Mouse (Mus musculus) limb, embryonic 10.5 days (tissue): ENCODE measurements around the gene Zeb2. TPM values are rescaled to one million over a fixed set of nuclear protein-coding genes. Genes with fewer than 3 reads are reported as not detected.

Experiments used
- DNase-seq: peaks from one replicate; pipeline ENCODE4 v3.0.0-alpha.2; 2017; ENCODE audit warnings: low spot score
- H3K27ac ChIP-seq: fragments of 300-500 bp; sonication (generic); 2 replicates; pipeline ENCODE4 v1.5.1; 2016; ENCODE audit warnings: mild to moderate bottlenecking
- H3K27me3 ChIP-seq: fragments of 300-500 bp; sonication (generic); 2 replicates; pipeline ENCODE4 v1.6.1; 2016; ENCODE audit warnings: low read depth, mild to moderate bottlenecking; ENCODE audit not compliant: poor library complexity, severe bottlenecking
- H3K36me3 ChIP-seq: fragments of 300-500 bp; sonication (generic); 2 replicates; pipeline ENCODE4 v1.6.1; 2016; ENCODE audit warnings: mild to moderate bottlenecking, moderate library complexity
- H3K4me1 ChIP-seq: fragments of 300-500 bp; sonication (generic); 2 replicates; pipeline ENCODE4 v1.6.1; 2016
- H3K4me3 ChIP-seq: fragments of 300-500 bp; sonication (generic); 2 replicates; pipeline ENCODE4 v1.5.1; 2016; ENCODE audit warnings: mild to moderate bottlenecking, moderate library complexity
- H3K9me3 ChIP-seq: fragments of 300-500 bp; sonication (generic); replicated peaks from 2 replicates; pipeline ENCODE4 v1.6.1; 2016; ENCODE audit warnings: mild to moderate bottlenecking
- WGBS: fragments of 180-500 bp; shearing (Covaris S2); methylation state at CpG from one replicate; pipeline ENCODE4 v1.1.7; 2016; 5-methylcytosine and 5-hydroxymethylcytosine counted together
- microRNA-seq: library from miRNA; unstranded; fragments of <30 nt; microRNA quantifications from one replicate; pipeline ENCODE4, GENCODE M21; 2017
- polyA plus RNA-seq: library from polyadenylated mRNA; unstranded; fragments of >200 nt; fragmentation: Nextera tagmentation; extraction: Ambion mirVana; gene quantifications from 2 replicates; pipeline ENCODE4 v1.2.1, GENCODE M21; 2016

Gene Zeb2
- polyA plus RNA-seq, 1 experiment from 2014 or later: 5.3 TPM

DNA sequence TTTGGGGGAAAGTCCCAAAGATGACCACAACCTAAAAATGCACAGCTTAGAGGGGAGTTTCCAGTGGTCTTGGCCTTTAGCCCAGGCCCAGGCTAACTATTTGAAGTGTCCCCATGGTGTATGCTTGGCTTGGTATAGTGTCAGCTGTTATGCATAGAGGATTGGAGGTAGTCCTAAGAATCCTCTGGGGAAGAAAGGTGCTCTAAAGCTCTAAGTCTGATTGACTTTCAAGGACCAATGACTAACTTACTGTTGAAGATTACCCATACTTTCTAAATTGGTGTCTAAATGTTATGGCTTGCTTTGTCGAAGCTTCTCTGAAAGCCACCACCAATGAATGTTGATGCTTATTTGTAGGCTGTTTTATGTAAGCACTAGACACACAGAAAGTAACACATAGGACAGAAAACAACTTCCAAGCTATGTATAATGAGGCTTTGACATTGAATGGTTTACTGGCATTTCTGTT is 159.8 kb downstream of the Zeb2 start:
- Histone ChIP-seq H3K4me1 (peaks cover 9% of the 10 kb centered on the region), H3K27ac (no peak overlapping the region), H3K27me3 (no peaks in the 10 kb centered on the region), H3K36me3 (no peaks in the 10 kb centered on the region), H3K9me3 (no peaks in the 10 kb centered on the region), H3K4me3 (no peak overlapping the region)
- DNase-seq: no peak
- 82% methylated on average over 1 of the region's 1 CpGs for WGBS

- 62% methylated on average over 3 of the region's 3 CpGs for WGBS
- Histone ChIP-seq H3K27me3 (no peaks in the 10 kb centered on the region), H3K36me3 (no peaks in the 10 kb centered on the region), H3K4me1 (peaks cover 11% of the 10 kb centered on the region), H3K27ac (no peak overlapping the region), H3K9me3 (no peaks in the 10 kb centered on the region), H3K4me3 (no peak overlapping the region)
- DNase-seq: no peak
Observed at GRCm38 (mm10) chr2:44956232-44956631, 161.0 kb downstream of the Zeb2 start.

DNA sequence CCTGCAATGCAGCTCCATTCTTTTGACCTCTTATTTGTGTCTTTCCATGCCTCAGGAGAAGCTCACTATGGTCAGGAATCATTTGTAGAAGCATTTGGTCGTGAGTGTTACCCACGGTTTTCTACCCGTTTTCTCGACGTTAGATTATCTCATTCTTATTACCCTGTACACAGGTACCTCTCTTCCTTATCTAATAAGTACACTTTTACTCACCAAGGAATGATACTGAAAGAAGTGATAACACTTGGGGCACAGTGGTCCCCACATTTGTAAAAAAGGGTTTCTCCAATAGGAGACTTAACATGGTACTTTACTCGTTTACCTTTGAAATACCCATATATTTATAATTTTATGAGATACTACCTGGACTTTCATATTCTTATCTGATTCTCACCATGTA is 161.7 kb downstream of the Zeb2 start:
- Histone ChIP-seq H3K9me3 (no peaks in the 10 kb centered on the region), H3K36me3 (no peaks in the 10 kb centered on the region), H3K27me3 (no peaks in the 10 kb centered on the region), H3K4me1 (peaks cover 11% of the 10 kb centered on the region), H3K27ac (no peak overlapping the region), H3K4me3 (no peak overlapping the region)
- 91% methylated on average over 6 of the region's 6 CpGs for WGBS
- no peak for DNase-seq

- Histone ChIP-seq H3K4me1 (peaks cover 11% of the 10 kb centered on the region), H3K4me3 (no peak overlapping the region), H3K36me3 (no peaks in the 10 kb centered on the region), H3K27me3 (no peaks in the 10 kb centered on the region), H3K9me3 (no peaks in the 10 kb centered on the region), H3K27ac (no peak overlapping the region)
- WGBS: 78% methylated on average over 1 of the region's 1 CpGs
- DNase-seq: no peak
Observed at GRCm38 (mm10) chr2:44954180-44954579, 163.0 kb downstream of the Zeb2 start.

GRCm38 (mm10) chr2:44952830-44953422 is 164.3 kb downstream of the Zeb2 start:
- H3K36me3 ChIP-seq: no peaks in the 10 kb centered on the region
- H3K9me3 ChIP-seq: no peaks in the 10 kb centered on the region
- H3K27ac ChIP-seq: peak overlapping the region; percentile 16
- whole genome bisulfite sequencing: 52% methylated on average over 6 of the region's 6 CpGs
- no peak overlapping the region for H3K4me3 ChIP-seq
- no peak for DNase-seq
- no peaks in the 10 kb centered on the region for H3K27me3 ChIP-seq
- peaks cover 11% of the 10 kb centered on the region for H3K4me1 ChIP-seq

DNA sequence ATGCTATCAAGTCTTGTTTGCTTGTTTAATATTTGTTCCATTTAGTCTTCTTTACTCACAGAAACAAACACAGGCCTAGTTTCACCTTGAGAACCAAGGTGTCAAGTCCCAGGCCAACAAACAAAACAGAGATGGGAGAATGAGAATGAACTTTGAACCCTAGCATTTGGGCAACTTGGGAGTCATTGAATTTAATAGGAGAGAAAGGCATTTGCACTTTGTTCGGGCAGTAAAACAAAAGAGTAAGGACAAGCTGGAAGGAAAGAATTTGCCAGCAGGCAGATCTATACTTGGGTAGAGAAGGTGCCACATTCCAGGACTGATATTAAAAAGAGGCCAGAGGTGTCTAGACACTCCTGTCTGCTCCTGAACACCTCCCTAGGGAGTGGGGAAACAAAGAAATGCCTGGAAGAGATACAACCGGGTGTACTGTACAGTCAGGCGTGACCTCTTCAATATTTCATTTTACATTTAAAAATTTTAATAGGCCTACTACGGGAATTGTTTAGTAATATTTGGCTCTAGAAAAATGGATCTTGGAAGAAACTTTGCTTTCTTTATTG is 165.5 kb downstream of the Zeb2 start:
- H3K4me3 ChIP-seq: no peak overlapping the region
- no peak for DNase-seq
- H3K36me3 ChIP-seq: no peaks in the 10 kb centered on the region
- no peaks in the 10 kb centered on the region for H3K27me3 ChIP-seq
- no peaks in the 10 kb centered on the region for H3K9me3 ChIP-seq
- H3K27ac ChIP-seq: no peak overlapping the region
- H3K4me1 ChIP-seq: peaks cover 11% of the 10 kb centered on the region
- 79% methylated on average over 4 of the region's 4 CpGs for WGBS

DNA sequence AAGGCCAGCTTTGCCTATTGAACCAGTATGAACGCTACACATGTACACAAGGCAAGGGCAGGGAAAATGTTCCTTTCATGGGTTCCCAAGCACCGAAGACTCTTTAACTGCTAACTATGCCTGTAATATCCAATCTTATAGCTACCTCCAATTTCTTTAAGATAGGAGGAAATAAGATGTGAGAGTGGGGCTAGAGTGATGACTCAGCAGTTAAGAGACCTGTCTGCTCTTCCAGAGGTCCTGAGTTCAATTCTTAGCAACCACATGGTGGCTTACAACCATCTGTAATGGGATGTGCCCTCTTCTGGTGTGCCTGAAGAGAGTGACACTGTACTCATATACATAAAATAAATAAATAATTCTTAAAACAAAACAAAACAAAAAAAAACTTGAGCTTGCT is 172.5 kb downstream of the Zeb2 start:
- DNase-seq: no peak
- Histone ChIP-seq H3K4me3 (no peak overlapping the region), H3K27me3 (no peaks in the 10 kb centered on the region), H3K27ac (no peak overlapping the region), H3K36me3 (no peaks in the 10 kb centered on the region), H3K9me3 (no peaks in the 10 kb centered on the region), H3K4me1 (no peaks in the 10 kb centered on the region)
- 90% methylated on average over 2 of the region's 2 CpGs for WGBS

Small RNAs within 50 kb of the gene (microRNA-seq; reads per million reads assigned to microRNA genes)
- gene Mir5129: not detected

Other genes with a start within 250 kb of the Zeb2 start
- 7.6 and 9.8 TPM in 2 replicates for gene Gtdc1, start 189.7 kb downstream of the Zeb2 start, polyA plus RNA-seq